Mouse (Mus musculus) embryonic fibroblast, embryonic 13.5 days (primary cell): Measurements from ENCODE around the gene 1700020N01Rik. TPM values are rescaled to one million over a fixed set of nuclear protein-coding genes. Genes with fewer than 3 reads are reported as not detected.

Experiments used
- H3K27ac ChIP-seq: 2 replicates; pipeline ENCODE4 v1.5.1; 2012; ENCODE audit warnings: low read length, control low read depth, inconsistent platforms; ENCODE audit not compliant: insufficient read depth
- H3K4me1 ChIP-seq: 2 replicates; pipeline ENCODE4 v1.6.1; 2011; ENCODE audit warnings: low read length; ENCODE audit not compliant: control insufficient read depth, insufficient read depth
- H3K4me3 ChIP-seq: 2 replicates; pipeline ENCODE4 v1.5.1; 2011; ENCODE audit warnings: mild to moderate bottlenecking, control low read depth, low read length; ENCODE audit not compliant: insufficient read depth
- CTCF ChIP-seq: IDR thresholded peaks from 2 replicates; pipeline ENCODE4 v1.5.1; 2011; ENCODE audit warnings: mild to moderate bottlenecking, control low read depth, low read length, moderate library complexity, borderline replicate concordance; ENCODE audit not compliant: insufficient read depth
- POLR2A ChIP-seq: IDR thresholded peaks from 2 replicates; pipeline ENCODE4 v1.6.1; 2011; ENCODE audit warnings: low read depth, mild to moderate bottlenecking, control low read depth, low read length, moderate library complexity
- polyA plus RNA-seq: library from polyadenylated mRNA; stranded (reverse); fragments of >200 nt; gene quantifications from 2 replicates; pipeline ENCODE4 v1.2.4, GENCODE M21; 2011; ENCODE audit warnings: low read depth; ENCODE audit not compliant: missing spikeins, insufficient read length

1700020N01Rik gene
- polyA plus RNA-seq, 1 experiment: not detected

- no peak overlapping the region for H3K27ac ChIP-seq
- H3K4me3 ChIP-seq: no peak overlapping the region
- no peak for TF ChIP-seq CTCF
- no peak for TF ChIP-seq POLR2A
- no peaks in the 10 kb centered on the region for H3K4me1 ChIP-seq
These were observed 31.8 kb upstream of the 1700020N01Rik start for GRCm38 (mm10) chr10:21561181-21561580.

GRCm38 (mm10) chr10:21563446-21563845 is 29.5 kb upstream of the 1700020N01Rik start:
- no peak overlapping the region for H3K27ac ChIP-seq
- H3K4me1 ChIP-seq: no peaks in the 10 kb centered on the region
- TF ChIP-seq CTCF (no peak), POLR2A (no peak)
- no peak overlapping the region for H3K4me3 ChIP-seq

GRCm38 (mm10) chr10:21564189-21564588 is 28.8 kb upstream of the 1700020N01Rik start:
- Histone ChIP-seq H3K4me1 (no peaks in the 10 kb centered on the region), H3K27ac (no peak overlapping the region), H3K4me3 (no peak overlapping the region)
- TF ChIP-seq POLR2A (no peak), CTCF (no peak)

GRCm38 (mm10) chr10:21566074-21566473 is 26.9 kb upstream of the 1700020N01Rik start:
- Histone ChIP-seq H3K4me1 (no peaks in the 10 kb centered on the region), H3K4me3 (no peak overlapping the region), H3K27ac (no peak overlapping the region)
- TF ChIP-seq CTCF: no peak
- TF ChIP-seq POLR2A: no peak

GRCm38 (mm10) chr10:21571615-21572014 is 21.3 kb upstream of the 1700020N01Rik start:
- Histone ChIP-seq H3K4me3 (no peak overlapping the region), H3K27ac (no peak overlapping the region), H3K4me1 (no peaks in the 10 kb centered on the region)
- TF ChIP-seq POLR2A (no peak), CTCF (no peak)

- TF ChIP-seq CTCF: no peak
- TF ChIP-seq POLR2A: no peak
- no peak overlapping the region for H3K27ac ChIP-seq
- H3K4me1 ChIP-seq: no peaks in the 10 kb centered on the region
- H3K4me3 ChIP-seq: no peak overlapping the region
These were observed 19.2 kb upstream of the 1700020N01Rik start for GRCm38 (mm10) chr10:21573713-21574112.

GRCm38 (mm10) chr10:21575806-21576378 is 17.1 kb upstream of the 1700020N01Rik start:
- Histone ChIP-seq H3K4me3 (no peak overlapping the region), H3K27ac (no peak overlapping the region), H3K4me1 (no peaks in the 10 kb centered on the region)
- TF ChIP-seq POLR2A (no peak), CTCF (no peak)

- H3K27ac ChIP-seq: no peak overlapping the region
- no peak overlapping the region for H3K4me3 ChIP-seq
- no peaks in the 10 kb centered on the region for H3K4me1 ChIP-seq
- TF ChIP-seq POLR2A: no peak
- no peak for TF ChIP-seq CTCF
These were observed 15.1 kb upstream of the 1700020N01Rik start for GRCm38 (mm10) chr10:21577798-21578197.

GRCm38 (mm10) chr10:21581546-21581945 is 11.4 kb upstream of the 1700020N01Rik start:
- Histone ChIP-seq H3K4me1 (peaks cover 2% of the 10 kb centered on the region; the same call in 1 of the 2 replicates), H3K4me3 (no peak overlapping the region), H3K27ac (no peak overlapping the region)
- TF ChIP-seq CTCF (no peak), POLR2A (no peak)

- Histone ChIP-seq H3K4me3 (no peak overlapping the region), H3K4me1 (peaks cover 2% of the 10 kb centered on the region; the same call in 1 of the 2 replicates), H3K27ac (no peak overlapping the region)
- no peak for TF ChIP-seq CTCF
These were observed 5.9 kb upstream of the 1700020N01Rik start for GRCm38 (mm10) chr10:21587041-21587440.
